Mouse (Mus musculus) cerebellum, adult 2 months (tissue): ENCODE measurements at regions not wholly inside any gene's neighbourhood (a gene's known extent, or its start where the extent isn't known, plus 50 kb on each side); places are given as distances from the start of the nearest gene placed in this dataset.
"Not testable (repeated sequence)": the region's sequence is repeated elsewhere in the genome, so short reads cannot be mapped to it uniquely, and the experiment has no call there.

Experiments used
- DNase-seq, 2 experiments: peaks; one replicate each; pipeline ENCODE4 v3.0.0; 2021
- H3K27ac ChIP-seq: fragments of 200-500 bp; 2 replicates; pipeline ENCODE4 v1.5.1; 2012; ENCODE audit warnings: low read length, control low read depth, inconsistent platforms; ENCODE audit not compliant: insufficient read depth
- H3K27me3 ChIP-seq: fragments of 200-500 bp; 2 replicates; pipeline ENCODE4 v1.6.1; 2012; ENCODE audit warnings: inconsistent platforms, mild to moderate bottlenecking, low read length, moderate library complexity; ENCODE audit not compliant: control insufficient read depth, insufficient read depth
- H3K4me1 ChIP-seq: fragments of 200-500 bp; 2 replicates; pipeline ENCODE4 v1.6.1; 2011; ENCODE audit warnings: low read length; ENCODE audit not compliant: control insufficient read depth, insufficient read depth
- H3K4me3 ChIP-seq: fragments of 200-500 bp; replicated peaks from 2 replicates; pipeline ENCODE3; 2011; ENCODE audit warnings: mild to moderate bottlenecking, low read depth, low read length, control low read depth; ENCODE audit not compliant: insufficient read depth
- CTCF ChIP-seq: fragments of 200-500 bp; IDR thresholded peaks from 2 replicates; pipeline ENCODE4 v1.5.1; 2011; ENCODE audit warnings: low read depth, mild to moderate bottlenecking, control low read depth, low read length, moderate library complexity, borderline replicate concordance; ENCODE audit not compliant: insufficient read depth
- POLR2A ChIP-seq: fragments of 200-500 bp; IDR thresholded peaks from 2 replicates; pipeline ENCODE4 v1.6.1; 2011; ENCODE audit warnings: low read length, control low read depth, borderline replicate concordance; ENCODE audit not compliant: insufficient read depth
- WGBS: fragments of 180-500 bp; shearing (Covaris S2); methylation state at CpG from one replicate; pipeline ENCODE4 v1.1.7; 2018; 5-methylcytosine and 5-hydroxymethylcytosine counted together

- 73% methylated on average over 8 of the region's 8 CpGs for WGBS
- not testable (repeated sequence) for H3K4me1 ChIP-seq, H3K4me3 ChIP-seq, DNase-seq, H3K27me3 ChIP-seq, H3K27ac ChIP-seq
These were observed 330.6 kb downstream of the 9430069I07Rik start for GRCm38 (mm10) chr15:34027111-34027510.

DNA sequence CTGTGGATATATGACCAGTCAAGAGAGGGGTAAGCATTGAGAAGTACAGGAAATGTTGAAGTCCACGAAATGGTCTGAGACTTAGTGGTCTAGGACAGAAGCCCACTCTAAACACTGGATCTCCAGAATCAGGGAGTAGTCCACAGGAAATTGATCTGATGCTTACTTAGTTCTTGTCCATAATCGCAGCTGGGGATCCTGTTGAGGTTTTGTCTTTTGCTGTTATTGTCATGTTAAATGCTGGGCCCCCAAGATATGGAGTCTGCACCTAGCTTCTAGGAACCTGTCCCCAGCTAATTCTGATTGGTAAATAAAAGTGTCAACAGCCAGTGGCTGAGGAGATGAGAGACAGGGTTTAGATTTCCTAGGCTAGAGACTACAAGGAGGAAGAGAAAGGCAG lies 332.3 kb downstream of the 9430069I07Rik start:
- no peak for TF ChIP-seq POLR2A
- no peak for TF ChIP-seq CTCF
- Histone ChIP-seq H3K27me3 (no peaks in the 10 kb centered on the region), H3K4me3 (no peak overlapping the region), H3K27ac (no peak overlapping the region), H3K4me1 (no peaks in the 10 kb centered on the region)
- WGBS = 81% methylated on average over 2 of the region's 2 CpGs
- no peak for DNase-seq

DNA sequence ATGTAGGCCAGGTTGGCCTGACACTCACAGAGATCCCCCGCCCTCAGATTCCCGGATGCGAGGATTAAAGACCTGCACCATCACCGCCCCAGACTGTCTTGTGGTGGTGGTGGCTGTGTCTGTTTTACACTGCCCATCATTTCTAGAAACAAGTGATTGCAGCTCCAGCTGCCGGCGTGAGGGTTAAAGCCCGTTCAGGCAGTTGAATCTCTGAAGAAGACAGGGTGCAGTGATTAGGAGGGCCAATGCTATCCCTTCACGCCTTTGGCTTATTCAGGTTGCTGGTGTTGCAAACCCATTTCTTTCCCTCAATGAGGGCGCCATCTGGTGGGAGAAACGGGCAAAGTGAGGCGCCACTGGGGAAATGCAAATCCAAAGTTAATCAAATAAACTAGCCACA lies 335.8 kb downstream of the 9430069I07Rik start:
- Histone ChIP-seq H3K4me3 (no peak overlapping the region), H3K27me3 (no peaks in the 10 kb centered on the region), H3K4me1 (no peaks in the 10 kb centered on the region), H3K27ac (no peak overlapping the region)
- DNase-seq = peak; percentile 48 to 74
- TF ChIP-seq CTCF = peak; percentile 73
- TF ChIP-seq POLR2A = no peak
- WGBS = 34% methylated on average over 11 of the region's 11 CpGs

GRCm38 (mm10) chr15:34016397-34017156 lies 341.1 kb downstream of the 9430069I07Rik start:
- 47% methylated on average over 13 of the region's 13 CpGs for WGBS
- DNase-seq = peak; percentile 14 to 25
- no peaks in the 10 kb centered on the region for H3K4me1 ChIP-seq
- TF ChIP-seq CTCF = peak; percentile 41; the same call in 1 of the 2 replicates
- TF ChIP-seq POLR2A = no peak
- no peak overlapping the region for H3K27ac ChIP-seq
- no peaks in the 10 kb centered on the region for H3K27me3 ChIP-seq
- no peak overlapping the region for H3K4me3 ChIP-seq

GRCm38 (mm10) chr15:34008591-34008990 lies 349.1 kb downstream of the 9430069I07Rik start:
- Histone ChIP-seq H3K27ac (no peak overlapping the region), H3K4me1 (no peaks in the 10 kb centered on the region), H3K27me3 (no peaks in the 10 kb centered on the region), H3K4me3 (no peak overlapping the region)
- DNase-seq = no peak
- 56% methylated on average over 1 of the region's 1 CpGs for WGBS
- TF ChIP-seq CTCF (no peak), POLR2A (no peak)

DNA sequence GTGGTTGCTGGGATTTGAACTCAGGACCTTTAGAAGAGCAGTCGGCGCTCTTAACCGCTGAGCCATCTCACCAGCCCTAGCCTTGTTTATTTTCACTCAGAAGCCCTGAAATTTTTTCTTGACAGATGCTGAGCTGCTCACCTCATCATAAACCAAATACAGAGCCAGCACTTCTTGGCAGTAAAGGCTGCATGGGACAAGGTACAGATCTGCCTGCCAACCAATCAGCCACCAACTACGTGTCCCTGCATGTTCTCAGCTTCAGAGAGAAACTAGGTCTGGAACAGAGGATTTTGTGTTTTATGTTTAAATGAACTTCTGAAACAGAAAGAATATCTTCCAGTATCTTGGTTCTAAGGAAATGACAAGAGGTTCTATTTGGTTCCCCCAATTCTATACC lies 365.3 kb downstream of the 9430069I07Rik start:
- 26% methylated on average over 4 of the region's 4 CpGs for WGBS
- peak; percentile 13 to 49 for DNase-seq
- no peaks in the 10 kb centered on the region for H3K4me1 ChIP-seq
- no peak overlapping the region for H3K4me3 ChIP-seq
- H3K27ac ChIP-seq = no peak overlapping the region
- TF ChIP-seq CTCF = no peak
- no peak for TF ChIP-seq POLR2A
- H3K27me3 ChIP-seq = no peaks in the 10 kb centered on the region

DNA sequence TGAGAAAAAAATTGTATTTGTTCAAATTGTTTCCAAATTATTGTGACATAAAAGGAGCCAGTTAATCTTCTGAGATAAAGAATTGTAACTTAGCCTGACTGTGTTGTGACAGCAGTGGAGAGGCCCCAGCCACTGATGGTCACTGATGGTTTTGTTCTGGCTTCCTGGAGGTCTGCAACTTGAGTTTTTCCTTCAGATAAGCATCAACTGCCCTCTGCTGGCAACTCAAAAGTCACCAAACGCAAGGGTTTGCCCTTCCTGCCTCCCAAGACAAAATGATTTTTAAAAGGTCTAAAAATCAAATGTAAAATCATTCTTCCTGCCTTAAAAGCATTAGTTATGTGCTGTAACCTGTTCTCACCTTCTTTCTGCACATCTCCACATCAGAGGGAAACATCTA lies 382.6 kb downstream of the 9430069I07Rik start:
- DNase-seq = no peak
- TF ChIP-seq POLR2A = no peak
- TF ChIP-seq CTCF = no peak
- Histone ChIP-seq H3K27me3 (no peaks in the 10 kb centered on the region), H3K4me3 (no peak overlapping the region), H3K27ac (no peak overlapping the region), H3K4me1 (no peaks in the 10 kb centered on the region)
- WGBS = 28% methylated on average over 1 of the region's 1 CpGs

DNA sequence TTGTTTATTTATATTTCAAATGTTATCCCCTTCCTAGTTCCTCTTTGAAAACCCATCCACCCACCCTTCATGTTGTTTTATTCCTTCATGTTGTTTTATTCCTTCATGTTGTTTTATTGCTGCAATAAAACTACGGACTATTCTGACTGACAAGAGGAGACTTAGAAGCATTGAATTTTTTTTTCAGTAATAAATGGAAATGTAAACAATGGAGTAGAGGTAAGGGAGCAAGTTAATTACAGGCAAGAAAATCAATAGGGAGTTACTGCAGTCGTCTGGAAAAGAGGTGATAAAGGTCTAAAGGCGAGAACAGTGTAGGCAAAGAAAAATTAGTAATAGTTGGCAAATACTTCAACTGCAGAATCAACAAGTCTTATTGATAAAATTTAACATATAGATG lies 384.2 kb downstream of the 9430069I07Rik start:
- Histone ChIP-seq H3K27ac (no peak overlapping the region), H3K27me3 (no peaks in the 10 kb centered on the region), H3K4me3 (no peak overlapping the region), H3K4me1 (no peaks in the 10 kb centered on the region)
- TF ChIP-seq POLR2A (no peak), CTCF (no peak)
- 87% methylated on average over 3 of the region's 3 CpGs for WGBS
- no peak for DNase-seq

DNA sequence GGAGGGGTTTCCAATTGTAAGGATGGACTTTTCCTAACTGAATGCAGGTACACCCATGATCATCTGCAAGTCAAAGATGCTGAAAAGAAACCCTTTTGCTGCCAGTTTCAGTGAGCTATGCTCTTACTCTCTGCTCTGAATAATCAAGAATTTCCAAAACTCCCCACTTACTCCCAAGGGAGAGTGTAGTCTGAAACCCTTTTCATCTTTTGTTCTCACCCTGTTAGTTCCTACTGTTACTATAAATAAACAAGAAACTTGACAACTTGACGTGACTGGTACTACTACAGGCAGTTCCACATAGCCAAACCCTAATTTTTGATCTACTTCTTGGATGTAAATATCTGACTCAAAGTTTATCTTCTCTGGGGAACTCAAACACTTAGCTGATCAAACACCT lies 388.3 kb downstream of the 9430069I07Rik start:
- WGBS = 28% methylated on average over 1 of the region's 1 CpGs
- TF ChIP-seq CTCF (no peak), POLR2A (no peak)
- H3K4me3 ChIP-seq = no peak overlapping the region

More for the DNA sequence above, 388.3 kb downstream of the 9430069I07Rik start:
- Histone ChIP-seq H3K4me1 (no peaks in the 10 kb centered on the region), H3K27ac (no peak overlapping the region), H3K27me3 (no peaks in the 10 kb centered on the region)
- no peak for DNase-seq
